Mouse (Mus musculus) hindbrain, embryonic 11.5 days (tissue): ENCODE data around the gene Clic4. TPM values are rescaled to one million over a fixed set of nuclear protein-coding genes. Genes with fewer than 3 reads are reported as not detected.
A peak's percentile ranks its signal among the peaks of the same experiment; 100 is the strongest.
"Not testable (repeated sequence)": the region's sequence is repeated elsewhere in the genome, so short reads cannot be mapped to it uniquely, and the experiment has no call there.

Experiments
- ATAC-seq: fragments of 200-750 bp; cut with Nextera tagmentation; 2 replicates; pipeline ENCODE4 v1.8.0; 2017; ENCODE audit warnings: mild to moderate bottlenecking, moderate TSS enrichment, moderate library complexity; ENCODE audit not compliant: low FRiP score
- DNase-seq: peaks from one replicate; pipeline ENCODE4 v3.0.0-alpha.2; 2015; ENCODE audit warnings: low spot score
- H3K27ac ChIP-seq: fragments of 300-500 bp; sonication (generic); 2 replicates; pipeline ENCODE4 v1.5.1; 2014; ENCODE audit warnings: mild to moderate bottlenecking, low read depth, low read length
- H3K27me3 ChIP-seq: fragments of 300-500 bp; sonication (generic); 2 replicates; pipeline ENCODE4 v1.6.1; 2014; ENCODE audit warnings: mild to moderate bottlenecking, low read length, moderate library complexity, mixed read lengths; ENCODE audit not compliant: control insufficient read depth, insufficient read depth
- H3K36me3 ChIP-seq: fragments of 300-500 bp; sonication (generic); 2 replicates; pipeline ENCODE4 v1.6.1; 2014; ENCODE audit warnings: mild to moderate bottlenecking, low read length, moderate library complexity, mixed read lengths; ENCODE audit not compliant: control insufficient read depth, insufficient read depth
- H3K4me1 ChIP-seq: fragments of 300-500 bp; sonication (generic); replicated peaks from 2 replicates; pipeline ENCODE4 v1.6.1; 2014; ENCODE audit warnings: low read length, mixed read lengths; ENCODE audit not compliant: control insufficient read depth, insufficient read depth
- H3K4me2 ChIP-seq: fragments of 300-500 bp; sonication (generic); replicated peaks from 2 replicates; pipeline ENCODE4 v1.6.1; 2014; ENCODE audit warnings: mild to moderate bottlenecking, low read depth, low read length
- H3K4me3 ChIP-seq: fragments of 300-500 bp; sonication (generic); 2 replicates; pipeline ENCODE4 v1.5.1; 2014; ENCODE audit warnings: low read depth, low read length
- H3K9ac ChIP-seq: fragments of 300-500 bp; sonication (generic); 2 replicates; pipeline ENCODE4 v1.6.1; 2014; ENCODE audit warnings: low read depth, low read length
- H3K9me3 ChIP-seq: fragments of 300-500 bp; sonication (generic); 2 replicates; pipeline ENCODE4 v1.6.1; 2016; ENCODE audit warnings: low read length; ENCODE audit not compliant: control insufficient read depth
- WGBS: fragments of 180-500 bp; shearing (Covaris S2); extraction: QIAGEN DNeasy Blood & Tissue Kit; methylation state at CpG from one replicate; pipeline ENCODE4 v1.1.7; 2014; 5-methylcytosine and 5-hydroxymethylcytosine counted together
- polyA plus RNA-seq: library from polyadenylated mRNA; unstranded; fragments of >200 nt; fragmentation: Nextera tagmentation; extraction: Ambion mirVana; gene quantifications from 2 replicates; pipeline ENCODE4 v1.2.1, GENCODE M21; 2014

Clic4 gene
- polyA plus RNA-seq, 1 experiment from 2014 or later: 109 TPM

GRCm38 (mm10) chr4:135191604-135192003 lies 81.0 kb downstream of the Clic4 start:
- Histone ChIP-seq H3K36me3 (no peaks in the 10 kb centered on the region), H3K9ac (no peak overlapping the region), H3K4me3 (no peak overlapping the region), H3K9me3 (no peaks in the 10 kb centered on the region), H3K4me2 (no peak overlapping the region), H3K4me1 (no peaks in the 10 kb centered on the region), H3K27ac (no peak overlapping the region), H3K27me3 (no peaks in the 10 kb centered on the region)
- 85% methylated on average over 11 of the region's 11 CpGs for WGBS
- ATAC-seq: no peak
- DNase-seq: no peak

DNA sequence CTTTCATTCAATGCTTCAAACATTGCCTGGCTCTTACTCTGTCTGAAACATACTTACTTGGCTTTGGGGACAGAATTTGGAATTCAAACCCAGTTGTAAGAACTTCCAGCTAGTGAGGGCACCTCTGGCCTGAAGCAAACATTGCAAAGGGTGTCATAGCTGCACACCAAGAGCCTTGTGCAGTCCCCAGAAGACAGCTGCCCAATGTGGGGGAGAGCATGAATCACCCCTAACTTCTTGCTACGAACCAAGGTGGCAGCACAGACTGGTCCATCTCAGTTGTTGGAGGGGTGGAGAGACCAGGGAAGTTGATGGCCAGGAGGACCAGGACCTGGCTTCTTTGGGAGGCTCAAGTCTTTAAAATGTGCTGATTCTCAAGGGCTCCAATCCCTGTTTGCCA lies 81.4 kb downstream of the Clic4 start:
- DNase-seq (no peak), ATAC-seq (no peak)
- Histone ChIP-seq H3K4me3 (no peak overlapping the region), H3K27me3 (no peaks in the 10 kb centered on the region), H3K4me2 (no peak overlapping the region), H3K4me1 (no peaks in the 10 kb centered on the region), H3K36me3 (no peaks in the 10 kb centered on the region), H3K9ac (no peak overlapping the region), H3K27ac (no peak overlapping the region), H3K9me3 (no peaks in the 10 kb centered on the region)
- WGBS: 80% methylated on average over 1 of the region's 1 CpGs

DNA sequence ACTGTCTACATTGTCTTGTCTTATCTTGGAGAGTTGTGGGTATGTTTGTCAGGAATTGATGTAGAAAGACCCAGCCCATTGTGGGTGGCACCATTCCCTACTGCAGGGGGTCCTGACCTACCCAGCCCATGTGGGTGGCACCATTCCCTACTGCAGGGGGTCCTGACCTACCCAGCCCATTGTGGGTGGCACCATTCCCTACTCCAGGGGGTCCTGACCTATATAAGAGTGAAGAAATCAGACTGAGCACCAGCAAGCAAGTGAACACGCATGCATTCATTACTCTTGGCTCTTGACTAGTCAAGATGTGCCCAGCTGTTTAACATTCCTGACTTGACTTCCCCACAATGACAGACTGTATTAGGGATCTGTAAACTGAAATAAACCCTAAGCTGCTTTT lies 82.2 kb downstream of the Clic4 start:
- WGBS: 85% methylated on average over 1 of the region's 1 CpGs
- H3K27me3 ChIP-seq: no peaks in the 10 kb centered on the region
- no peak overlapping the region for H3K27ac ChIP-seq
- H3K4me1 ChIP-seq: no peaks in the 10 kb centered on the region
- DNase-seq (no peak), ATAC-seq (no peak)
- H3K36me3 ChIP-seq: no peaks in the 10 kb centered on the region
- no peak overlapping the region for H3K4me3 ChIP-seq
- no peaks in the 10 kb centered on the region for H3K9me3 ChIP-seq
- no peak overlapping the region for H3K9ac ChIP-seq
- H3K4me2 ChIP-seq: no peak overlapping the region

DNA sequence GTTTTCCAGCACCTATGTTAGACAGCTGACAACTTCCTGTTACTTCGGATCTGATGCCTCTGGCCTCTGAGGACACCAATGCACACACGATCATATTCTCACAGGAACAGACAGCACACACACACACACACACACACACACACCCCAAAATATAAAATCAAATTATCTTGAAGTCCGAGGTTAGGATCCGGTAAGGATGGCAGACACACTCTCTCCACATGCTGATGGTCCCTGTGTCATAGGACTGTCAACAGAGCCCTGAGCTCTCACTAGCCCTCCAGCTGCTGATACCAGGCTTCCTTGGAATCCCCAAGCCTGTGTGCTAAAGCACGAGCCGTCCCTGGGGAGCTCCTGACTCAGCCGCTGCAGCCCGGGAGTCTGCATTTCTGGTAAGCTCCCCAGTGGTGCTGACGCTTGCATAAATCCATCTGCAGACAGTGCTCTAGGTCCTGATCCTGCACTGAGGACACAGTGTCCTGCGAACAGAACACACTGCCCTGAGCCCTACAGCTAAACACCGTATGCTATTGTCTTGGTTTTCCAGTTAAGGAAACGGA lies 83.1 kb downstream of the Clic4 start:
- Histone ChIP-seq H3K4me1 (no peaks in the 10 kb centered on the region), H3K27ac (no peak overlapping the region), H3K4me3 (no peak overlapping the region), H3K27me3 (no peaks in the 10 kb centered on the region), H3K36me3 (no peaks in the 10 kb centered on the region), H3K9ac (no peak overlapping the region), H3K4me2 (no peak overlapping the region), H3K9me3 (no peaks in the 10 kb centered on the region)
- 84% methylated on average over 12 of the region's 12 CpGs for WGBS
- ATAC-seq (no peak), DNase-seq (no peak)

DNA sequence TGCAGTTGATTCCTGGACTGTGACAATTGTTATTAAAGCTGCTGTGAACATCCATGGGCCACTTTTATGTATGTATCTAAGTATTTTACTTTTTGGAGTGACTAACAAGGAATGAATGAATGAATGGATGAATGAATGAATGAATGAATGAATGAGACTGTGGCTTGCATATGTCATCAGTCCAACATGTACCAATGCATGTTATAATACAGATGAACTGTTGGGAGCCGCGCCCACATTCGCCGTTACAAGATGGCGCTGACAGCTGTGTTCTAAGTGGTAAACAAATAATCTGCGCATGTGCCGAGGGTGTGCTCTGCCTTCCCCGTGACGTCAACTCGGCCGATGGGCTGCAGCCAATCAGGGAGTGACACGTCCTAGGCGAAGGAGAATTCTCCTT lies 88.3 kb downstream of the Clic4 start:
- not testable (repeated sequence) for H3K4me2 ChIP-seq, H3K27me3 ChIP-seq, H3K36me3 ChIP-seq, H3K4me1 ChIP-seq, ATAC-seq, H3K9ac ChIP-seq, H3K4me3 ChIP-seq, H3K27ac ChIP-seq, DNase-seq, H3K9me3 ChIP-seq
- WGBS: 97% methylated on average over 5 of the region's 13 CpGs

GRCm38 (mm10) chr4:135181819-135182218 lies 90.8 kb downstream of the Clic4 start:
- no peak overlapping the region for H3K27ac ChIP-seq
- no peak overlapping the region for H3K4me2 ChIP-seq
- H3K36me3 ChIP-seq: no peaks in the 10 kb centered on the region
- DNase-seq (no peak), ATAC-seq (no peak)
- H3K4me3 ChIP-seq: no peak overlapping the region
- H3K9ac ChIP-seq: no peak overlapping the region
- H3K4me1 ChIP-seq: no peaks in the 10 kb centered on the region
- no peaks in the 10 kb centered on the region for H3K27me3 ChIP-seq
- H3K9me3 ChIP-seq: no peaks in the 10 kb centered on the region
- 83% methylated on average over 4 of the region's 4 CpGs for WGBS

GRCm38 (mm10) chr4:135179077-135179481 lies 93.5 kb downstream of the Clic4 start:
- H3K4me3 ChIP-seq: no peak overlapping the region
- ATAC-seq (no peak), DNase-seq (no peak)
- no peak overlapping the region for H3K27ac ChIP-seq
- no peak overlapping the region for H3K9ac ChIP-seq
- H3K9me3 ChIP-seq: no peaks in the 10 kb centered on the region
- 24% methylated on average over 5 of the region's 5 CpGs for whole genome bisulfite sequencing
- H3K36me3 ChIP-seq: no peaks in the 10 kb centered on the region
- H3K27me3 ChIP-seq: peaks cover 15% of the 10 kb centered on the region
- peaks cover 6% of the 10 kb centered on the region; the same call in 1 of the 2 replicates for H3K4me1 ChIP-seq
- no peak overlapping the region for H3K4me2 ChIP-seq

- Histone ChIP-seq H3K4me1 (peaks cover 6% of the 10 kb centered on the region; the same call in 1 of the 2 replicates), H3K4me3 (no peak overlapping the region), H3K27me3 (peaks cover 17% of the 10 kb centered on the region), H3K4me2 (no peak overlapping the region), H3K9me3 (no peaks in the 10 kb centered on the region), H3K9ac (no peak overlapping the region), H3K27ac (no peak overlapping the region), H3K36me3 (no peaks in the 10 kb centered on the region)
- ATAC-seq: no peak
- DNase-seq: no peak
Observed at GRCm38 (mm10) chr4:135177568-135177967, 95.0 kb downstream of the Clic4 start.

DNA sequence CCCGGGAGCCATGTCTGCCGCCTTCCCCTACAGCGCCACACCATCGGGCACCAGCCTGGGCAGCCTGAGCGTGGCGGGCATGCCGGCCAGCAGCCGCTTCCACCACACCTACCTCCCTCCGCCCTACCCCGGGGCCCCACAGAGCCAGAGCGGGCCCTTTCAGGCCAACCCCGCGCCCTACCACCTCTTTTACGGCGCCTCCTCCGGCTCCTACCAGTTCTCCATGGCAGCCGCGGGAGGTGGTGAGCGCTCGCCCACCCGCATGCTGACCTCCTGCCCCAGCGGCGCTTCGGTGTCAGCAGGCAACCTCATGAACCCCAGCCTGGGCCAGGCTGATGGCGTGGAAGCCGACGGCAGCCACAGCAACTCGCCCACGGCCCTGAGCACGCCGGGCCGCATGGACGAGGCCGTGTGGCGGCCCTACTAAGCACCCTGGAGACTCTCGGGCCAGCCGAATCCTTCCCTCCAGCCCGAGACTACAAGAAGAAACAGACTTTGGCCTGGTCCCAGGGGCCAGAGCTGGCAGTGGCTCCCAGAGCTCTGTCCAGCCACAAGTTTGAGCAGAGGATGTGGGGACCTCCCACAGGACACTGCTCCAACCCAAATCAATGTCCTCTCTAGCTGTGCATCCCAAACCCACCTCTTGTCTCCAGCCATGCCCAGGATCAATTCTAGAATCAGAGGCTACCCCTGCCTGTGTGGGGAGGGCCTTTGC lies 97.1 kb downstream of the Clic4 start:
- H3K9me3 ChIP-seq: no peaks in the 10 kb centered on the region
- H3K4me2 ChIP-seq: peak overlapping the region; percentile 49
- peak overlapping the region; percentile 22 for H3K4me3 ChIP-seq
- no peaks in the 10 kb centered on the region for H3K36me3 ChIP-seq
- peaks cover 6% of the 10 kb centered on the region; the same call in 1 of the 2 replicates for H3K4me1 ChIP-seq
- peak overlapping the region; percentile 52 for H3K9ac ChIP-seq
- no peak overlapping the region for H3K27ac ChIP-seq
- no peak for ATAC-seq
- WGBS: 5% methylated on average over 38 of the region's 38 CpGs
- H3K27me3 ChIP-seq: peaks cover 17% of the 10 kb centered on the region
- peak; percentile 45 for DNase-seq
